Mouse (Mus musculus) brain, embryonic 14.5 days (tissue): ENCODE measurements around the gene Hook1. TPM values are rescaled to one million over a fixed set of nuclear protein-coding genes. Genes with fewer than 3 reads are reported as not detected.
A peak's percentile ranks its signal among the peaks of the same experiment; 100 is the strongest.
"Not testable (repeated sequence)": the region's sequence is repeated elsewhere in the genome, so short reads cannot be mapped to it uniquely, and the experiment has no call there.

Source experiments
- DNase-seq: peaks from one replicate; pipeline ENCODE4 v3.0.0-alpha.2; 2011; ENCODE audit warnings: low read depth
- CTCF ChIP-seq: fragments of 200-500 bp; IDR thresholded peaks from 2 replicates; pipeline ENCODE4 v1.5.1; 2012; ENCODE audit warnings: inconsistent platforms, mild to moderate bottlenecking, moderate library complexity, borderline replicate concordance; ENCODE audit not compliant: insufficient read depth, insufficient read length; ENCODE audit errors: extremely low read depth
- POLR2A ChIP-seq: fragments of 200-500 bp; IDR thresholded peaks from 2 replicates; pipeline ENCODE4 v1.6.1; 2012; ENCODE audit warnings: mild to moderate bottlenecking, inconsistent platforms, borderline replicate concordance; ENCODE audit not compliant: poor library complexity, insufficient read depth, insufficient read length, severe bottlenecking; ENCODE audit errors: extremely low read depth
- polyA plus RNA-seq: library from polyadenylated mRNA; depleted of rRNA; stranded (reverse); fragments of >200 nt; gene quantifications from 2 replicates; pipeline ENCODE4 v1.2.3, GENCODE M21; 2012; rRNA removed

Gene Hook1
- polyA plus RNA-seq, 1 experiment: 60.4 TPM

GRCm38 (mm10) chr4:95947896-95948295 lies 19.1 kb upstream of the Hook1 start:
- no peak for DNase-seq
- TF ChIP-seq POLR2A (no peak), CTCF (no peak)

DNA sequence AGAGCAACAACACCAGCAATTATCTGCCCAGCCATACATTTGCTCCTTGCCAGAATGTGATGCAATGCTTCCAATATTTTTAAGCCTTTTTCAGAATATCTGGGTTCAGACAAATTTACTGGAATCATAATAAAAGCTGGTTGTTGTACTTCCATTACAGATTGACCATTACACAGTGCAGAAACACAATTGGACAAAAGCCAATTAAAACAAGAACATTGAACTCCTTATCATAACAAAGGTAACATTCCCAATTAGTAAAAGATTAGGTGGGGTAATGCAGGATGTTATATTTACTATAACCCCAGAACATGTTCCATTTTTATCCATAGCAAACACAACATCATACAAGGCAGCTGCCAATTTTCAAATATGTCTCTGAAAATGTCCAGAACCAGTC lies 13.7 kb upstream of the Hook1 start:
- no peak for DNase-seq
- TF ChIP-seq POLR2A (no peak), CTCF (no peak)

GRCm38 (mm10) chr4:95982221-95982620 lies 15.2 kb downstream of the Hook1 start:
- DNase-seq: not testable (repeated sequence)

DNA sequence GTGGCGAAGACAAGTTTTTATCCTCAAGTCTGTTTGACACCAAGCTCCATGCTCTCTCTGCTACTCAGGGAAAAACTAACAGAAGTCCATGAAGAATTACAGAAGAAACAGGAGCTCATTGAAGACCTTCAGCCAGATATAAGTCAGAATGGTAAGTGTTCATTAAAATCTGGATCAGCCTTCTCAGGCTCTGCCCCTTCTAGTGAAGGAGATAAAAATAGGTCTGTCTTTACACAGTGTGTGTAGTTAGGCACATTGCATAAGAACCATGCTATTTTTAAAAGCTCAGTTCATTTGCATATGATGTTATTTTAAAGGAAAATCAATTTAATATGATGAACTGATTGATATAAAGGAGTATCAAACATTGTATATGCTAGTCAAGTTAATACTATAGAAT lies 49.8 kb downstream of the Hook1 start:
- no peak for TF ChIP-seq CTCF
- TF ChIP-seq POLR2A: no peak
- no peak for DNase-seq

- DNase-seq: peak; percentile 28
- peak; percentile 32; the same call in 1 of the 2 replicates for TF ChIP-seq CTCF
- no peak for TF ChIP-seq POLR2A
These were observed 55.8 kb downstream of the Hook1 start for GRCm38 (mm10) chr4:96022803-96023202.

DNA sequence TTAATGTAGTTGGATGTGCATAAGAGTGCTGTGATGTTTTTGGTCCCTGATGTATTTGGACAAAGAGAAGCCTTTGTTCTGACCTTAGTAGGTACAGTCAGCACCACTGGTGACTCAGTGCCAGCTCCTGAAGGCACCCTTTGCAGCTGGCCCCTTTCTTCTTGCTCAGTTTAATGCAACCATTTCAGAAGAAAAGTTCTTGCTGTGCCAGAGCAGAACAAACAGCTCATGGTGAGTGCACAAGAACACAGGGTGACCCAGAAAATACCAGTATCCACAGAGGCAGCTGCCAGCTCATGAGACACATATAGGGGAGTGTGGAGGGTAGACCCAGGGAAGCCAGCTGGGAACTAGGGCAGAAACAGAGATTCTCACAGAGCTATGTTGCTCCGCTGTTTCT lies 61.4 kb downstream of the Hook1 start:
- no peak for TF ChIP-seq CTCF
- no peak for TF ChIP-seq POLR2A
- peak; percentile 83 for DNase-seq

DNA sequence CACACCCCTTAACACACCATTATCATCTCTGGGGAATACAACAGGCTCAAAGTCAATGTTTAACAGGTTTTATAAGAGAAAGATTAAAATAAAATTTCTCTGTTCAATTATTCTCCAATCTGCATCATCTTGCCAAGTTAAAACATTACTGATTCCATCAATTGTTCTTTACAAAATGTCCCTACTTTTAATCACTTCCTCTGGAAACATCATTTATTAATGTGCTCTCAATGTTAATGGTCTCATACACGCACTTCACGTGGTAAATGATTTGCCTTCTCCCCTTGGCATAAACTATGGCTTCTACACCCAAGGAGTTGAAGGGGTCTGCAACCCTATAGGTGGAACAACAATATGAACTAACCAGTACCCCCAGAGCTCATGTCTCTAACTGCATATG lies 93.1 kb downstream of the Hook1 start:
- TF ChIP-seq POLR2A (no peak), CTCF (no peak)
- no peak for DNase-seq

- TF ChIP-seq POLR2A (no peak), CTCF (no peak)
- DNase-seq: no peak
These were observed 95.0 kb downstream of the Hook1 start for GRCm38 (mm10) chr4:96062045-96062444.

Other genes starting within 250 kb of the Hook1 start
- 0.04 TPM in 1 of 2 replicates, not detected in the other for gene Cyp2j13, start 110.3 kb downstream of the Hook1 start, polyA plus RNA-seq
- not detected in 2 replicates for gene Cyp2j12, start 173.9 kb downstream of the Hook1 start, polyA plus RNA-seq